Mouse (Mus musculus): ENCODE measurements at regions not wholly inside any gene's neighbourhood (a gene's known extent, or its start where the extent isn't known, plus 50 kb on each side); places are given as distances from the start of the nearest gene placed in this dataset.

DNA sequence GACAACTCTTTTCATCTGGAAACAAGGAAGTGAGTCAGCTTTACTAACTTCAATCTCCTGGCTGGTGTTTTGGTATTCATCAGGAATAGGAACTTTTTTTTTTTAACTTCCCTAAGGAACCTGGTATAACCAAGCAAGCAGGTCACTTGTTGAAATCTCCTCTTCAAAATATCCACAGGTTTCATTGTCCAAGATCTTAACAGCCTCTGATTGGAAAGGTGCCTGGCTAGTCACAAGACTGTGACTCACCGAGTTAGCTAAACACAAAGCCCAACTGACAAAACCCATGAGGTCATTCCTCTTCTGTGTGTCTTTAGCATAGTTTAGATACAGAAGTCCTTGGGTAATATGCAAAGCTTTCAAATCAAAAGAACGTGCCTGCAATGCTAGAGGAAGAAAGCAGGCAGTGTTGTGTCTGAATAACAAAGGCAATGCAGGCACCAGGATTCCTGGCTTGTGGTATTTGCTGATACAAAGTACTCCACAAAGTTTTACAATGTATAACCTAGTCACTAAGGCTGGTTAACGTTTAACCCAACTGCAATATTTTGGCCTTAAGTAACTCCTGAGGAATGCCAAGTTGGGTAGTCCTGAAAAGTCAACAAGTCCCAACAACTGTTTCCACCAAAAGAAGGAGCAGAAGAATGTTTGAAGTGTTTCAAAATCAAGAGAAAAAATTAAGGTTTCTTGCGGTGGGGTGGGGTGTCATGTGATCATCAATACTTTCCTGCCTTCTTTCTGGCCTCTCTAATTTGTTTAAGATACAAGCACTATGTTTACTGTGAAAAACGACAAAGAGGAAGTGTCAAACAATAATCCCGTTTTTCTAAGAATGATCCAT lies 57.5 kb upstream of the Klf6 start:
- DNase-seq = no peak

GRCm38 (mm10) chr13:5804381-5804941 lies 56.8 kb upstream of the Klf6 start:
- DNase-seq = no peak

GRCm38 (mm10) chr13:5808380-5808779 lies 52.9 kb upstream of the Klf6 start:
- no peak for DNase-seq

Measured in thymus, postnatal 14 days (tissue).